Mouse (Mus musculus) bone marrow macrophage, adult 2 months (primary cell): Measurements from ENCODE around the gene Gns.

Experiments
- CTCF ChIP-seq: IDR thresholded peaks from 2 replicates; pipeline ENCODE4 v1.5.1; 2012; ENCODE audit warnings: low read depth, mild to moderate bottlenecking, low read length, moderate library complexity
- POLR2A ChIP-seq: IDR thresholded peaks from 2 replicates; pipeline ENCODE4 v1.6.1; 2012; ENCODE audit warnings: mild to moderate bottlenecking, low read depth, low read length, borderline replicate concordance

DNA sequence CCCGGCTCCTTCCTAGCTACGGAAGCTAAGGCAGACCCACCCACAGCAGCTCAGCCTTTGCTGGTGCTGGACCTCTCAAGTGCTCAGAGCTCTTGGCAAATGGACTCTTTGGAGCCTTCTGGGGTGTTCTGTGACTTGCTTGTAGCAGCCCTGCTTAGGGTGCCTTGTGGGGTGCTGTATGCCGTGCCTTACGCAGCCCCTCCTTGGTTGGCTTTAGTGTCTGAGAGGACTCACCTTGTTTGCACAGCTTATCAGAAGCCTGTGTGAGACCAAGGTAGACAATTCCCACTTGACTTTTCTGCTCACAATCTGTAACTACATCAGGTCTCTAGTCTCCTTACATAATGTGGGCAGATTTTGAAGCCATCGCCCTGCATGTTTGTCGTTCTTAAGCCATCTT, 20.8 kb downstream of the Gns start:
- TF ChIP-seq CTCF (no peak), POLR2A (no peak)
